ENCODE assay signal across 31 mouse cellular contexts in genomic region chr5:27251361-27251760, GRCm38 (mm10).
"Had no signal": no experiment of that assay in that cellular context is flagged by ENCODE, and none has a peak within 500 bp of the region (broad histone marks: within the 10 kb centered on the region; RNA-seq: fewer than 3 reads in every experiment).

No protein-coding gene starts in this region.

- H3K9ac ChIP-seq: limb, embryonic 12.5 days; limb, embryonic 13.5 days; limb, embryonic 15.5 days; liver, embryonic 12.5 days; liver, embryonic 13.5 days; liver, embryonic 14.5 days; liver, embryonic 15.5 days; liver, postnatal 0 days; lung, embryonic 14.5 days; lung, embryonic 15.5 days; midbrain, embryonic 12.5 days; midbrain, embryonic 13.5 days; midbrain, embryonic 15.5 days; neural tube, embryonic 12.5 days had no signal

- ATAC-seq: liver, embryonic 12.5 days; liver, postnatal 0 days; lung, postnatal 0 days; midbrain, embryonic 13.5 days; midbrain, embryonic 15.5 days; midbrain, embryonic 16.5 days had no signal

- DNase-seq: left cerebral cortex, postnatal 4 days; liver; liver, embryonic 13.5 days; liver, postnatal 0 days; lung, adult 18-20 months; lung, adult 2 months; lung, embryonic 14.5 days; lung, postnatal 10 days; lung, postnatal 14 days; lung, postnatal 36 days; lung, postnatal 4 days; midbrain, embryonic 14.5 days had no signal

- H3K4me3 ChIP-seq: limb, embryonic 10.5 days; limb, embryonic 12.5 days; limb, embryonic 13.5 days; limb, embryonic 15.5 days; liver, embryonic 12.5 days; liver, embryonic 13.5 days; liver, embryonic 15.5 days; lung, embryonic 15.5 days; megakaryocyte, embryonic 14.5 days; midbrain, embryonic 10.5 days; midbrain, embryonic 12.5 days; midbrain, embryonic 13.5 days; midbrain, embryonic 15.5 days; myocyte; neural tube, embryonic 12.5 days had no signal

- H3K27ac ChIP-seq: limb, embryonic 10.5 days; limb, embryonic 12.5 days; limb, embryonic 13.5 days; limb, embryonic 15.5 days; liver, embryonic 12.5 days; liver, embryonic 13.5 days; liver, embryonic 14.5 days; liver, embryonic 15.5 days; lung, embryonic 15.5 days; macrophage; midbrain, embryonic 10.5 days; midbrain, embryonic 12.5 days; midbrain, embryonic 13.5 days; midbrain, embryonic 15.5 days; neural tube, embryonic 12.5 days had no signal

- H3K9me3 ChIP-seq: limb, embryonic 10.5 days; limb, embryonic 15.5 days; liver, embryonic 12.5 days; liver, embryonic 13.5 days; liver, embryonic 15.5 days; lung, embryonic 15.5 days; midbrain, embryonic 12.5 days; midbrain, embryonic 13.5 days; midbrain, embryonic 15.5 days; neural tube, embryonic 12.5 days had no signal

- H3K4me1 ChIP-seq: limb, embryonic 13.5 days; limb, embryonic 15.5 days; liver, embryonic 12.5 days; liver, embryonic 13.5 days; liver, embryonic 15.5 days; lung, embryonic 15.5 days; megakaryocyte, embryonic 14.5 days; midbrain, embryonic 12.5 days; midbrain, embryonic 13.5 days; midbrain, embryonic 15.5 days; neural tube, embryonic 12.5 days had no signal

- H3K36me3 ChIP-seq: limb, embryonic 10.5 days; limb, embryonic 12.5 days; limb, embryonic 13.5 days; limb, embryonic 15.5 days; liver, embryonic 12.5 days; liver, embryonic 13.5 days; liver, embryonic 15.5 days; lung, embryonic 15.5 days; midbrain, embryonic 10.5 days; midbrain, embryonic 12.5 days; midbrain, embryonic 13.5 days; midbrain, embryonic 15.5 days; neural tube, embryonic 12.5 days had no signal

- H3K27me3 ChIP-seq: limb, embryonic 12.5 days; limb, embryonic 13.5 days; limb, embryonic 15.5 days; liver, embryonic 12.5 days; liver, embryonic 13.5 days; liver, embryonic 15.5 days; lung, embryonic 15.5 days; megakaryocyte, embryonic 14.5 days; midbrain, embryonic 12.5 days; midbrain, embryonic 13.5 days; midbrain, embryonic 15.5 days; neural tube, embryonic 12.5 days had no signal

- H3K4me2 ChIP-seq: limb, embryonic 12.5 days; limb, embryonic 13.5 days; limb, embryonic 15.5 days; liver, embryonic 12.5 days; liver, embryonic 13.5 days; liver, embryonic 15.5 days; lung, embryonic 14.5 days; lung, embryonic 15.5 days; midbrain, embryonic 11.5 days; midbrain, embryonic 12.5 days; midbrain, embryonic 13.5 days; midbrain, embryonic 15.5 days; neural tube, embryonic 12.5 days had no signal
